Mouse (Mus musculus) CH12.LX (cell line): ENCODE data around the gene Sept5. TPM values are rescaled to one million over a fixed set of nuclear protein-coding genes. Genes with fewer than 3 reads are reported as not detected.

Experiments
- DNase-seq: peaks from one replicate; pipeline ENCODE4 v3.0.0-alpha.2; 2013; ENCODE audit errors: extremely low read depth
- H3K27ac ChIP-seq: 2 replicates; pipeline ENCODE4 v1.5.1; 2012; ENCODE audit warnings: low read depth, mild to moderate bottlenecking, control low read depth, moderate library complexity; ENCODE audit not compliant: insufficient read depth
- H3K27me3 ChIP-seq: replicated peaks from 2 replicates; pipeline ENCODE3; 2012; ENCODE audit warnings: inconsistent platforms
- H3K36me3 ChIP-seq, 2 experiments: replicated peaks in 1 of 2; 2 replicates each; pipeline versions ENCODE3 to v1.6.1; 2012; ENCODE audit warnings: inconsistent platforms in 1 of 2, low read length in 1 of 2, mild to moderate bottlenecking in 1 of 2, mixed read lengths in 1 of 2, moderate library complexity in 1 of 2; ENCODE audit not compliant: control insufficient read depth in 1 of 2, insufficient read depth in 1 of 2
- H3K4me1 ChIP-seq, 2 experiments: 2 replicates each; pipeline ENCODE4 v1.6.1; 2012; ENCODE audit warnings: inconsistent platforms in 1 of 2, moderate library complexity in 1 of 2; ENCODE audit not compliant: insufficient read depth in 2 of 2, control insufficient read depth in 1 of 2
- H3K4me2 ChIP-seq: 2 replicates; pipeline ENCODE4 v1.6.1; 2012; ENCODE audit warnings: low read depth, mild to moderate bottlenecking, control low read depth; ENCODE audit not compliant: poor library complexity, insufficient read depth, severe bottlenecking
- H3K4me3 ChIP-seq, 3 experiments: fragments of 150-350 bp in 1 of 3; sonication (generic) in 1 of 3; replicated peaks in 1 of 3; 2 replicates each; pipeline versions ENCODE3 to v1.5.1; 2011 to 2012; ENCODE audit warnings: low read depth in 2 of 3, low read length in 2 of 3, mild to moderate bottlenecking in 2 of 3, moderate library complexity in 2 of 3, control low read depth in 1 of 3, improper control_type of control experiment in 1 of 3, inconsistent platforms in 1 of 3, mixed read lengths in 1 of 3; ENCODE audit not compliant: poor library complexity in 1 of 3
- H3K79me2 ChIP-seq: replicated peaks from 2 replicates; pipeline ENCODE4 v1.6.1; 2012; ENCODE audit warnings: mild to moderate bottlenecking, moderate library complexity; ENCODE audit not compliant: control insufficient read depth, poor library complexity, insufficient read depth, severe bottlenecking; ENCODE audit errors: extremely low read depth
- H3K9ac ChIP-seq: 2 replicates; pipeline ENCODE4 v1.6.1; 2012; ENCODE audit warnings: low read depth, mild to moderate bottlenecking, control low read depth, moderate library complexity; ENCODE audit not compliant: insufficient read depth
- H3K9me3 ChIP-seq: replicated peaks from 2 replicates; pipeline ENCODE3; 2012; ENCODE audit warnings: low read length, inconsistent platforms, mixed read lengths
- BHLHE40 ChIP-seq: IDR thresholded peaks from 2 replicates; pipeline ENCODE4 v1.6.1; 2011; ENCODE audit warnings: mild to moderate bottlenecking, low read depth, low read length, improper control_type of control experiment
- CHD1 ChIP-seq: IDR thresholded peaks from 2 replicates; pipeline ENCODE4 v1.6.1; 2012; ENCODE audit warnings: low read depth, low read length, improper control_type of control experiment, inconsistent platforms
- CHD2 ChIP-seq: IDR thresholded peaks from 2 replicates; pipeline ENCODE4 v1.6.1; 2011; ENCODE audit warnings: low read length, improper control_type of control experiment
- CTCF ChIP-seq, 2 experiments: IDR thresholded peaks in 1 of 2; conservative IDR thresholded peaks in 1 of 2; 2 replicates each; pipeline ENCODE4 v1.5.1; 2011 to 2012; ENCODE audit warnings: low read depth in 2 of 2, low read length in 2 of 2, improper control_type of control experiment in 1 of 2, inconsistent platforms in 1 of 2, mild to moderate bottlenecking in 1 of 2, moderate library complexity in 1 of 2
- E2F4 ChIP-seq: IDR thresholded peaks from 2 replicates; pipeline ENCODE4 v1.6.1; 2011; ENCODE audit warnings: low read depth, low read length, improper control_type of control experiment; ENCODE audit not compliant: insufficient replicate concordance
- ELF1 ChIP-seq: IDR thresholded peaks from 2 replicates; pipeline ENCODE4 v1.6.1; 2014; ENCODE audit warnings: low read depth, mild to moderate bottlenecking, inconsistent platforms, low read length, improper control_type of control experiment
- IRF4 ChIP-seq: IDR thresholded peaks from 2 replicates; pipeline ENCODE4 v1.6.1; 2014; ENCODE audit warnings: low read depth, mild to moderate bottlenecking, inconsistent platforms, low read length, improper control_type of control experiment
- JUN ChIP-seq: IDR thresholded peaks from 2 replicates; pipeline ENCODE4 v1.6.1; 2011; ENCODE audit warnings: low read depth, mild to moderate bottlenecking, low read length, improper control_type of control experiment, moderate library complexity; ENCODE audit not compliant: insufficient read depth
- KAT2A ChIP-seq: IDR thresholded peaks from 2 replicates; pipeline ENCODE4 v1.6.1; 2012; ENCODE audit warnings: low read length, improper control_type of control experiment, inconsistent platforms; ENCODE audit not compliant: insufficient replicate concordance
- MXI1 ChIP-seq: IDR thresholded peaks from 2 replicates; pipeline ENCODE4 v1.6.1; 2011; ENCODE audit warnings: mild to moderate bottlenecking, low read depth, low read length, improper control_type of control experiment
- NRF1 ChIP-seq: IDR thresholded peaks from 2 replicates; pipeline ENCODE4 v1.6.1; 2014; ENCODE audit warnings: low read depth, mild to moderate bottlenecking, inconsistent platforms, low read length, improper control_type of control experiment, moderate library complexity
- PAX5 ChIP-seq: IDR thresholded peaks from 2 replicates; pipeline ENCODE4 v1.6.1; 2012; ENCODE audit warnings: low read length, inconsistent platforms, mixed read lengths
- RAD21 ChIP-seq: IDR thresholded peaks from 2 replicates; pipeline ENCODE4 v1.6.1; 2011; ENCODE audit warnings: low read depth, mild to moderate bottlenecking, low read length, improper control_type of control experiment, moderate library complexity
- SIN3A ChIP-seq: IDR thresholded peaks from 2 replicates; pipeline ENCODE4 v1.6.1; 2012; ENCODE audit warnings: low read length, improper control_type of control experiment, inconsistent platforms
- SMC3 ChIP-seq: IDR thresholded peaks from 2 replicates; pipeline ENCODE4 v1.6.1; 2011; ENCODE audit warnings: low read depth, low read length, improper control_type of control experiment
- TCF12 ChIP-seq: IDR thresholded peaks from 2 replicates; pipeline ENCODE4 v1.6.1; 2014; ENCODE audit warnings: low read depth, mild to moderate bottlenecking, inconsistent platforms, low read length, improper control_type of control experiment
- ZKSCAN1 ChIP-seq: IDR thresholded peaks from 2 replicates; pipeline ENCODE4 v1.6.1; 2012; ENCODE audit warnings: low read depth, inconsistent platforms, low read length, improper control_type of control experiment, borderline replicate concordance
- ZMIZ1 ChIP-seq: IDR thresholded peaks from 2 replicates; pipeline ENCODE4 v1.6.1; 2012; ENCODE audit warnings: low read depth, mild to moderate bottlenecking, inconsistent platforms, low read length, improper control_type of control experiment
- ZNF384 ChIP-seq: IDR thresholded peaks from 2 replicates; pipeline ENCODE4 v1.6.1; 2012; ENCODE audit warnings: low read depth, low read length, improper control_type of control experiment, inconsistent platforms
- dilution Hi-C: fragments of 300-500 bp; cut with MboI; formaldehyde crosslinking; loops from 2 replicates; pipeline ENCODE4 v1.14.3; 2020; ENCODE audit warnings: low sequenced_read_pairs; ENCODE audit not compliant: extremely low pct_unique_long_range_greater_than_20kb, extremely low pct_ligation_motif_present
- in situ Hi-C: fragments of 300-500 bp; cut with MboI; formaldehyde crosslinking; loops from 3 replicates; pipeline ENCODE4 v1.14.3; 2019; ENCODE audit warnings: low sequenced_read_pairs, low pct_ligation_motif_present, low pct_unique_long_range_greater_than_20kb, mixed read lengths
- polyA plus RNA-seq: library from polyadenylated mRNA; unstranded; fragments of >175 nt; gene quantifications from 2 replicates; pipeline ENCODE4 v1.2.1, GENCODE M21; 2012; ENCODE audit warnings: low read depth; ENCODE audit not compliant: insufficient read length
- total RNA-seq, 2 experiments: library from RNA; depleted of rRNA; stranded (reverse); fragments of 300-350 nt in 1 of 2; fragments of >200 nt in 1 of 2; gene quantifications; 2 replicates each; pipeline ENCODE4 v1.2.3; 2012 to 2014

The Sept5 gene
- total RNA-seq (2012; rRNA removed) (1.8 and 3.9 TPM in 2 replicates), total RNA-seq (2014; rRNA removed) (0.20 and 0.63 TPM in 2 replicates), polyA plus RNA-seq (0.35 and 0.56 TPM in 2 replicates)

GRCm38 (mm10) chr16:18629390-18630231 is at the start of gene Sept5:
Sept5 (minus strand) TSS chr16:18629954.
- peaks cover 2% of the 10 kb centered on the region for H3K9me3 ChIP-seq
- H3K79me2 ChIP-seq: no peaks in the 10 kb centered on the region
- DNase-seq: no peak
- peaks cover 91% of the 10 kb centered on the region for H3K27me3 ChIP-seq
- in situ Hi-C loops: no loop called here
- H3K36me3 ChIP-seq: no peaks in the 10 kb centered on the region
- TF ChIP-seq ELF1 (0 out of 2 replicates have a peak, but pooled peaks have one; percentile 6), SMC3 (no peak), MXI1 (0 out of 2 replicates have a peak, but pooled peaks have one; percentile 41), SIN3A (peak; percentile 51)
- H3K27ac ChIP-seq: no peak within 1 kb of the TSS
- dilution Hi-C loops: no loop called here
- H3K4me1 ChIP-seq: peaks cover 5 to 26% of the 10 kb centered on the region in 2 experiments; a peak in 3 of 4 replicates
- peak within 1 kb of the TSS; percentile 44 for H3K4me2 ChIP-seq
- peak within 1 kb of the TSS; percentile 16 to 62 (median 39) for H3K4me3 ChIP-seq
- peak within 1 kb of the TSS; percentile 2; the same call in 1 of the 2 replicates for H3K9ac ChIP-seq

DNA sequence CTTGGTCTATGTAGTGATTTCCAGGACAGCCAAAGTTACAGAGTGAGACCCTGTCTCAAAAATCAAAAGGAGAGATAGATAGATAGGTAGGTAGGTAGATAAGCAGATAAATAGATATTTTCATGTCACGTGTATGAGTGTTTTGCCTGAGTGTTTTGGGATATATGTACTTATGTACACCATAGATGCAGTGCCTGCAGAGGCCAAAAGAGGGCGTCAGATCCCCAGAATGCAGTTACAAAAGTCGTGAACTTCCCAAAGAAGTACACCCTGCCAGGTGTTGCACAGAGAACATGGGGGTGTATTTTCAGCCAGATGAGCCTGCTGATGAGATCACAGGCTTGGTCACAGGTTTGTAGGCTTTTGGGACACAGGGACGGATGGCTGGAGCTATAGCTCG is 49.4 kb upstream of the Sept5 start:
- peak; percentile 39 for DNase-seq
- in situ Hi-C loops (loop anchor here (5.0 to 25.0 kb wide), 3 partner anchors 42 to 583 kb away; no protein-coding TSS in a partner anchor), dilution Hi-C loops (no loop called here)

DNA sequence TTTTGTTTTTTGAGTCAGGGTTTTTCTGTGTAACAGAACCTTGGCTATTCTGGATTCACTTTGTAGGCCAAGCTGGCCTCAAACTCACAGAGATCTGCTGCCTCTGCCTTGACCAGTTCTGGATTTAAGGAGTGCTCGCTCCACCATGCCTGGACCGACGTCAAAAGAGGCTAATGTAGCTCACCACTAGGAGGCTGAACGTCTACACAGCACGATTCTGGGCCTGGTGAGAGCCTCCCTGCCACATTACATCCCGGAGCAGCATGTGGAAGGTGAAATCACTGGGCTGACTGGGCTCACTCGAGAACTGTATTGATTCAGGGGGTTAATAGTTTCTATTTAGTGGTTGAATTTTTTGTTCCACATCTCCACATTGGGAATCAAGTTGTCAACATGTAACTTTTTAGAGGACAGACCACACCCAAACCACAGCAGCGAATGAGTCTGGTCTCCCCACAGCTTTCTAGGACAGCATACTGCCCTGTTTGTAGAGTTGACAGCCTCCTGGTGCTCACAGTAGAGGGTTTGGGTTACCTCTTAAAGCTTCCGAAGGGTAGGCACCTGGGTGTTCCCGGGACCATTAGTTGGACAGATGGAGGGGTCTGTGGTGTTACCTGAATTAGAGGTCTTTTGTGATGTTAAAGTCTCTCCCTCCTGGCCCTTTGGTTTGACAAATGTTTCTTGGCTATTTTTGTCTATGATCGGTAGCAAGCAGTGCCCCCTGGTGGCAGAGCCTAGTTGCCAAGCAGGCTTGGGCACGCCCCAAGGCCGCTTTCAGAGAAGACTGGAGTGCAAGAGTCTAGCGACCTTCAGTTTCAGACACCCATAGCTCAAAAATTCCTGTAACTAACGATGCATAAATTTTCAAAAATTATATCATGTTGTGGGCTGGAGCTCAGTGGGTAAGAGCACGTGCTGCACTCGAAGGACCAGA is 48.3 kb upstream of the Sept5 start:
- Histone ChIP-seq H3K27me3 (no peaks in the 10 kb centered on the region), H3K4me1 (peaks cover 6 to 21% of the 10 kb centered on the region in 2 experiments; a peak in 3 of 4 replicates), H3K9me3 (no peaks in the 10 kb centered on the region), H3K79me2 (no peaks in the 10 kb centered on the region), H3K36me3 (no peaks in the 10 kb centered on the region), H3K9ac (no peak overlapping the region), H3K27ac (no peak overlapping the region), H3K4me2 (peak overlapping the region; percentile 27), H3K4me3 (no peak overlapping the region)
- DNase-seq: peak; percentile 81
- dilution Hi-C loops: no loop called here
- in situ Hi-C loops: loop anchor here (5.0 to 25.0 kb wide), 3 partner anchors 41 to 584 kb away; no protein-coding TSS in a partner anchor
- TF ChIP-seq IRF4: peak; percentile 28; the same call in 1 of the 2 replicates
- no peak for TF ChIP-seq JUN
- no peak for TF ChIP-seq ZNF384
- TF ChIP-seq ZKSCAN1: no peak
- TF ChIP-seq ZMIZ1: no peak
- TF ChIP-seq RAD21: peak; percentile 88
- no peak for TF ChIP-seq CHD2
- TF ChIP-seq E2F4: no peak
- TF ChIP-seq NRF1: no peak
- no peak for TF ChIP-seq ELF1
- no peak for TF ChIP-seq KAT2A
- TF ChIP-seq BHLHE40: no peak; the same call in 1 of the 2 replicates
- no peak for TF ChIP-seq PAX5
- no peak for TF ChIP-seq TCF12
- TF ChIP-seq CHD1: no peak

More for the DNA sequence above, 49.4 kb upstream of the Sept5 start:
- Histone ChIP-seq H3K4me1 (peaks cover 0 to 23% of the 10 kb centered on the region in 2 experiments; a peak in 2 of 4 replicates), H3K27ac (no peak overlapping the region), H3K9ac (no peak overlapping the region), H3K4me2 (no peak overlapping the region), H3K27me3 (no peaks in the 10 kb centered on the region), H3K79me2 (no peaks in the 10 kb centered on the region), H3K9me3 (no peaks in the 10 kb centered on the region), H3K36me3 (no peaks in the 10 kb centered on the region), H3K4me3 (no peak overlapping the region)
- TF ChIP-seq RAD21 (peak; percentile 55), CTCF (conservative IDR thresholded peaks at IDR 0.05 in 1 of 2, IDR thresholded peaks at IDR 0.05 in 1 of 2; ENCODE audit: low read depth in 2 of 2, low read length in 2 of 2) (peak; percentile 26 to 61; a peak in 3 of 4 replicates), ZKSCAN1 (no peak)
